Mouse (Mus musculus): ENCODE data around the gene Neurl2. TPM values are rescaled to one million over a fixed set of nuclear protein-coding genes. Genes with fewer than 3 reads are reported as not detected.
A peak's percentile ranks its signal among the peaks of the same experiment; 100 is the strongest.

The Neurl2 gene
- polyA plus RNA-seq, 1 experiment from 2014 or later: 6.3 TPM

DNA sequence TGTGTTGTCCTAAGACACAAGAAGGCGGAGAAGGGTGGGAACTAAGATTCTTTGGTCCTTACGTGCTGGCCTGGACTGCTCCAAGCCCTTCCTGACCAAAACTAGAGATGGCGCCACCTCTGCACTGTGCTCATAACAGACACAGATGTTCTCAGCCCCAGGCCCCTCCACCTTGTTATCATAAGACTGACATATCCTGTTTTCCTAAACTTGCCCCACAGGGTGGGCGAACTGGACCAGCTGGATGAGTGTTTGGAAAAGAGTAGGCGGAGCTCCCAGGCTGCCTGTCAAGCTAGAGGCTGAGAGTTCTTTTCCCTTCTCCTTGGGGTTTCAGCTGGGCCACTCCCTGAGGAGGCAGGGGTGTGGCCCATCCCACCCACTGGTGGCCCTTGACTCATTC is 15.6 kb downstream of the Neurl2 start:
- Histone ChIP-seq H3K4me1 (ENCODE audit: insufficient read depth) (peaks cover 6% of the 10 kb centered on the region; the same call in 1 of the 2 replicates), H3K4me2 (no peak overlapping the region), H3K27me3 (ENCODE audit: insufficient read depth, low read length) (no peaks in the 10 kb centered on the region), H3K27ac (ENCODE audit: low read depth) (peak overlapping the region; percentile 21; the same call in 1 of the 2 replicates), H3K4me3 (ENCODE audit: low read depth, low read length) (no peak overlapping the region), H3K9me3 (ENCODE audit: low read depth, low read length) (no peaks in the 10 kb centered on the region), H3K36me3 (ENCODE audit: insufficient read depth) (no peaks in the 10 kb centered on the region), H3K9ac (no peak overlapping the region)
- ATAC-seq (ENCODE audit: insufficient read depth): peak; percentile 42
- TF ChIP-seq CTCF (IDR thresholded peaks at IDR 0.05; ENCODE audit: low read depth): no peak
- WGBS: 38% methylated on average over 5 of the region's 5 CpGs
- DNase-seq: peak; percentile 52

DNA sequence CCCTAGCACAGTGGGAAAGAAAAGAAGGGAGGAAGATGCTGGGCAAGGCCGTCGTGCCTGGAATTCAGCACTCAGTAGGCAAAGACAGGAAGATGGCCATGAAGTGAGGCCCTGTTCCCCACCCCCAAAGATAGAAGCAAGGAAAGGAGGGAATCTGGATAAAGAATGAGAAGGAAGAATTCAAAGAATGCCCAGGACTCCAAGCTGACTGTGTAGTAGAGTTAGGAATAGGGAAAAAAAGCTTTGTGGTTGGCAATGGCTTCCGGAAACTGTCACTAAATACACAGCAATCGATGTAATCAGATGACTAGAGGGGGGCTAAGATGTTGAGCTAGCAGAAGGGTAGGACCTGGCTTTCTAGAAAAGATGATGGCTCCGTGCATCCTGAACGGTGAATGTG is 16.1 kb downstream of the Neurl2 start:
- Histone ChIP-seq H3K27ac (ENCODE audit: low read depth) (peak overlapping the region; percentile 21; the same call in 1 of the 2 replicates), H3K27me3 (ENCODE audit: insufficient read depth, low read length) (no peaks in the 10 kb centered on the region), H3K4me1 (ENCODE audit: insufficient read depth) (peaks cover 6% of the 10 kb centered on the region; the same call in 1 of the 2 replicates), H3K36me3 (ENCODE audit: insufficient read depth) (no peaks in the 10 kb centered on the region), H3K4me3 (ENCODE audit: low read depth, low read length) (no peak overlapping the region), H3K4me2 (no peak overlapping the region), H3K9me3 (ENCODE audit: low read depth, low read length) (no peaks in the 10 kb centered on the region), H3K9ac (no peak overlapping the region)
- TF ChIP-seq CTCF (IDR thresholded peaks at IDR 0.05; ENCODE audit: low read depth): no peak
- ATAC-seq (ENCODE audit: insufficient read depth): no peak
- WGBS: 62% methylated on average over 6 of the region's 6 CpGs
- no peak for DNase-seq

DNA sequence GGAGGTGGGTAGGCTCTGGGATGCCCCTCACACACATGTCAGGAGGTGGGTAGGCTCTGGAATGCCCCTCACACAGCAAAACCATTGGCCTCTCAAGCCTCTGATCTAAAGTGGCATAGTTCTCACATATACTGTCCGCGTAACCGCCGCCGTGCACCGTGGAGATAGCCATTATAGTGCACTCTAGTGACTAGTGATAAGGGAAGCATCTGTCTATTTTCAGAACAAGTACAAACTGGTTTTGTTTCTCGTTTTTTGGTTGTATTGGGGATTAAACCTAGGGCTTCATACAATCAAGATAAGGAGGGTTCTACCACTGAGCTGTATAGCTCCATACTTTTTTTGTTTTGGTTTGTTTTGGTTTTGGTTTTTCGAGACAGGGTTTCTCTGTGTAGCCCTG is 17.4 kb downstream of the Neurl2 start:
- Histone ChIP-seq H3K4me1 (ENCODE audit: insufficient read depth) (peaks cover 6% of the 10 kb centered on the region; the same call in 1 of the 2 replicates), H3K27ac (ENCODE audit: low read depth) (no peak overlapping the region), H3K9me3 (ENCODE audit: low read depth, low read length) (no peaks in the 10 kb centered on the region), H3K27me3 (ENCODE audit: insufficient read depth, low read length) (no peaks in the 10 kb centered on the region), H3K4me2 (no peak overlapping the region), H3K36me3 (ENCODE audit: insufficient read depth) (no peaks in the 10 kb centered on the region), H3K9ac (no peak overlapping the region), H3K4me3 (ENCODE audit: low read depth, low read length) (no peak overlapping the region)
- TF ChIP-seq CTCF (IDR thresholded peaks at IDR 0.05; ENCODE audit: low read depth): no peak
- ATAC-seq (ENCODE audit: insufficient read depth) (no peak), DNase-seq (no peak)
- 87% methylated on average over 8 of the region's 8 CpGs for WGBS

DNA sequence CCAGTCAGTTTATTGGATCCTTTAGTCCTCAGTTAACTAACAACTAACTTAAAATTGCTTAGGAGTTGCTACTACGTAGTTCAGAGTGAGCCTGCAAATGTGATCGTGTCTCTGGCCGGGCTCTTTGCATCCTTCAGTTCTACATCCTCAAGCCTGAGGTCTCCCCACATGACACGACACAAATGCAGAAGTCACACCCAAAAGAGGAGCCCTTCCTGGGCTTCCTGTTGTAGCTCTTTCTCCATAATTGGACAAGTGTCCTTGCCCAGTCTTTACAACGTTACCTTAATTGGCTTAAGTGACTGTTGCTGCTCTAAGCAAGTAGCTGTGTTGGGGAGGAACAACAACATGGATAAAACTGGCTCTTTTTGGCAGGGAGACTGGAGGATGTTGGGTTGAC is 17.9 kb downstream of the Neurl2 start:
- Histone ChIP-seq H3K9me3 (ENCODE audit: low read depth, low read length) (no peaks in the 10 kb centered on the region), H3K4me2 (no peak overlapping the region), H3K36me3 (ENCODE audit: insufficient read depth) (no peaks in the 10 kb centered on the region), H3K4me1 (ENCODE audit: insufficient read depth) (peaks cover 6% of the 10 kb centered on the region; the same call in 1 of the 2 replicates), H3K27me3 (ENCODE audit: insufficient read depth, low read length) (no peaks in the 10 kb centered on the region), H3K4me3 (ENCODE audit: low read depth, low read length) (no peak overlapping the region), H3K9ac (no peak overlapping the region), H3K27ac (ENCODE audit: low read depth) (no peak overlapping the region)
- 87% methylated on average over 5 of the region's 5 CpGs for WGBS
- ATAC-seq (ENCODE audit: insufficient read depth) (no peak), DNase-seq (no peak)
- TF ChIP-seq CTCF (IDR thresholded peaks at IDR 0.05; ENCODE audit: low read depth): no peak

DNA sequence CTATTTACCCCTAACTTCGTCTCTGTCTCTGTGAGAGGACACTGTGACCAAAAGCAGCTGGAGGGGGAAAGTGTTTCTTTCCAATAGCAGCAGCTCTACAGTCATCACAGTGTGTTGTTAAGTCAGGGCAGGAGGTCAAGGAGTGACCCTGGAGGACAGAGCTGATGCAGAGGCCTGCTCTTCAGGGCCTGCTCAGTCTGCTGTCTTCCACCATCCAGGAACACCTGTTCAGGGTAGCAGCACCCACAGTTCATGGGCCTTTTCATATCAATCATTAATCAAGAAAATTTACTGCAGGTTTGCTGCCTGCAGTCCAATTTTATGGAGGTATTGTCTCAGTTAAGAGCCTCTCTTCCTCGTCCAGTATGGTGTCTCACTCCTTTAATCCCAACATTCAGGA is 19.7 kb downstream of the Neurl2 start:
- Histone ChIP-seq H3K4me1 (ENCODE audit: insufficient read depth) (peaks cover 6% of the 10 kb centered on the region; the same call in 1 of the 2 replicates), H3K4me3 (ENCODE audit: low read depth, low read length) (no peak overlapping the region), H3K4me2 (no peak overlapping the region), H3K9ac (no peak overlapping the region), H3K36me3 (ENCODE audit: insufficient read depth) (peaks cover 3% of the 10 kb centered on the region; the same call in 1 of the 2 replicates), H3K9me3 (ENCODE audit: low read depth, low read length) (no peaks in the 10 kb centered on the region), H3K27me3 (ENCODE audit: insufficient read depth, low read length) (no peaks in the 10 kb centered on the region), H3K27ac (ENCODE audit: low read depth) (no peak overlapping the region)
- no peak for TF ChIP-seq CTCF (IDR thresholded peaks at IDR 0.05; ENCODE audit: low read depth)
- WGBS: 46% methylated on average over 2 of the region's 2 CpGs
- no peak for ATAC-seq (ENCODE audit: insufficient read depth)
- DNase-seq: no peak

DNA sequence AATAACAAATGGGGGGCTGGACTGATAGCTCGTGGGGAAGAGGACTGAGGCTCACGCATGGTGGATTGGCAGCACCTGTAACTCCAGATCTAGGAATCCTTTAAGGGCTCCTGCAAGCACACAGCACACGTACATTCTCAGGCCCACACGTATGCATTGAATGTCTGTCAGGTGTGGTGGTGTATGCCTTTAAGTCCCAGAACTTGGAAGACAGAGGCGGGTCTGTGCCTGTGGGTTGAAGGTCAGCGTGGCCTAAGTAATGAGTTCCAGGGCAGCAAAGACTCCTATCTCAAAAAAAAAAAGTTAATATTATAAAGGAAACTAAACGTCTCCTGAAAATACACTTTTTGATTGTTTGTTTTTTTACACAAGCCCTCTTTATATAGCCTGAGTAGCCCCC is 26.6 kb downstream of the Neurl2 start:
- H3K27me3 ChIP-seq (ENCODE audit: insufficient read depth, low read length): no peaks in the 10 kb centered on the region
- H3K4me2 ChIP-seq: no peak overlapping the region; the same call in 1 of the 2 replicates
- no peaks in the 10 kb centered on the region for H3K9me3 ChIP-seq (ENCODE audit: low read depth, low read length)
- no peak overlapping the region for H3K9ac ChIP-seq
- H3K27ac ChIP-seq (ENCODE audit: low read depth): no peak overlapping the region
- WGBS: 72% methylated on average over 7 of the region's 7 CpGs
- H3K4me1 ChIP-seq (ENCODE audit: insufficient read depth): peaks cover 5% of the 10 kb centered on the region
- ATAC-seq (ENCODE audit: insufficient read depth) (no peak), DNase-seq (no peak)
- TF ChIP-seq CTCF (IDR thresholded peaks at IDR 0.05; ENCODE audit: low read depth): no peak
- peaks cover 9% of the 10 kb centered on the region; the same call in 1 of the 2 replicates for H3K36me3 ChIP-seq (ENCODE audit: insufficient read depth)
- no peak overlapping the region for H3K4me3 ChIP-seq (ENCODE audit: low read depth, low read length)

DNA sequence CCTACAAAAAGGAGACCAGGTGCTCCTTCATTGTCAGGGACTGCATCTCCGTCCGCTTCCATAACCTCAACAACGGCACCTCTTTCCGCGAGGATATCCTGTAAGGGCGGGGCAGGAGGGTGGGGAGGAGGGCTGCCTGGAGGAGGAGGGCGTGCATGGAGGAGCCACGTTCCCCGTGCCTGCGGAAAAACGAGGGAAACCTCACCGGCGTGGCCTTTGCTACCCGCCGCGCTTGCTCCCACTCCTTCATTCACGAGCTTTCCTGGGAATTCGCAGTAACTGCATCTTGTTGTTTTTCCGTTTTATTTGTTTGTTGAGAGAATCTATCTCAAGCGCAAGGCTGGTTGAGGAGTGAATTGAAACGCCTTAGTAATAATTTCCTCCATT is 27.9 kb downstream of the Neurl2 start:
- Histone ChIP-seq H3K4me1 (ENCODE audit: insufficient read depth) (peaks cover 5% of the 10 kb centered on the region), H3K27ac (ENCODE audit: low read depth) (peak overlapping the region; percentile 82), H3K36me3 (ENCODE audit: insufficient read depth) (peaks cover 11% of the 10 kb centered on the region; the same call in 1 of the 2 replicates), H3K4me3 (ENCODE audit: low read depth, low read length) (peak overlapping the region; percentile 81), H3K4me2 (peak overlapping the region; percentile 88), H3K27me3 (ENCODE audit: insufficient read depth, low read length) (no peaks in the 10 kb centered on the region), H3K9ac (peak overlapping the region; percentile 69), H3K9me3 (ENCODE audit: low read depth, low read length) (no peaks in the 10 kb centered on the region)
- ATAC-seq (ENCODE audit: insufficient read depth) (peak; percentile 44), DNase-seq (no peak)
- no peak for TF ChIP-seq CTCF (IDR thresholded peaks at IDR 0.05; ENCODE audit: low read depth)
- WGBS: 2% methylated on average over 21 of the region's 21 CpGs
